Mouse (Mus musculus) bone marrow, adult 2 months (tissue): Measurements from ENCODE around the gene Dld. TPM values are rescaled to one million over a fixed set of nuclear protein-coding genes. Genes with fewer than 3 reads are reported as not detected.

Source experiments
- H3K27ac ChIP-seq: fragments of 200-500 bp; 2 replicates; pipeline ENCODE4 v1.5.1; 2012; ENCODE audit warnings: low read depth, mild to moderate bottlenecking, control low read depth, inconsistent platforms, low read length; ENCODE audit not compliant: control insufficient read depth, poor library complexity, insufficient read depth
- H3K4me1 ChIP-seq: fragments of 200-500 bp; 2 replicates; pipeline ENCODE4 v1.6.1; 2011; ENCODE audit warnings: low read length; ENCODE audit not compliant: control insufficient read depth, insufficient read depth
- H3K4me3 ChIP-seq: fragments of 200-500 bp; replicated peaks from 2 replicates; pipeline ENCODE3; 2011; ENCODE audit warnings: mild to moderate bottlenecking, low read depth, low read length, control low read depth; ENCODE audit not compliant: control insufficient read depth
- CTCF ChIP-seq: fragments of 200-500 bp; IDR thresholded peaks from 2 replicates; pipeline ENCODE4 v1.5.1; 2011; ENCODE audit warnings: low read length, control low read depth; ENCODE audit not compliant: control insufficient read depth, insufficient read depth
- POLR2A ChIP-seq: fragments of 200-500 bp; IDR thresholded peaks from 2 replicates; pipeline ENCODE4 v1.6.1; 2011; ENCODE audit warnings: low read depth, mild to moderate bottlenecking, control low read depth, low read length, borderline replicate concordance; ENCODE audit not compliant: control insufficient read depth
- WGBS: fragments of 180-500 bp; shearing (Covaris S2); methylation state at CpG from one replicate; pipeline ENCODE4 v1.1.7; 2018; 5-methylcytosine and 5-hydroxymethylcytosine counted together
- polyA plus RNA-seq: library from polyadenylated mRNA; stranded (reverse); fragments of >200 nt; gene quantifications from 2 replicates; pipeline ENCODE4 v1.2.4, GENCODE M21; 2011; ENCODE audit warnings: low replicate concordance; ENCODE audit not compliant: missing spikeins, insufficient read depth, insufficient read length

Dld gene
- polyA plus RNA-seq, 1 experiment: 46.6 TPM

DNA sequence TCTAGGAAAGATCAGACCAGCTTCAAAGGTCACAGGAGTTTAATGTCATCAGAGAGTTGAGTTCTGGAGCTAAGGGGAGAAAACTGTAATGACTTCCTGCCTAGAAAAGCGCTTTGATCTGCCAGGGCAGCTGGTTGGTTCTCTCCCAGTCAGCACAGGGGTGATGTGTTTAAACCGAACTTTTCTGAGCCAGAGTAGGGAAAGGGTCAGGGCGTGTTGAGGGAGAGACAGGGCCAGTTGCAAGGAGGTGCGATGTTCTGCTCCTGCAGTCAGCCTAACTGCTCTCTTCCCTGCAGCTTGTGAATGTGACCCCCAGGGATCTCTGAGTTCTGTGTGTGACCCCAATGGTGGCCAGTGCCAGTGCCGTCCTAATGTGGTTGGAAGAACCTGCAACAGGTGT, 49.0 kb downstream of the Dld start:
- Histone ChIP-seq H3K4me3 (no peak overlapping the region), H3K27ac (no peak overlapping the region), H3K4me1 (no peaks in the 10 kb centered on the region)
- TF ChIP-seq POLR2A: no peak
- no peak for TF ChIP-seq CTCF
- 74% methylated on average over 5 of the region's 5 CpGs for WGBS

DNA sequence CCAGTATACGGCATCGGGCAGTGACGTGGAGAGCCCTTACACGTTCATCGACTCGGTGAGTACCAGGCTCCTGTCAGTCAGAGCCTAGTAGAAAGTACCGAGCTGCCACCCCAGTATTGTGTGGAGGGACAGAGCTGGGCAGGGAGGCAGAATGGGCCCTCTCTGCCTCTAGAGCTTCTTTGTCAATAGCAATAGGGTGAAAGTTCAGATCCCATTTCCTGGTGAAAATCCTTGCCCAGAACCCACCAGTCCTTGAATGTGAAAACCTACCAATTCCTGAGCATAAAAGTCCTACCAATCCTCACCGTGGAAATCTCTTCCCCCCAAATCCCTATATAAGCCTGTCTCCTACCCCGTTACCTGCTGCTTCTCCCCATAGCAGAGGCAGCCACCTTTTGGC, 51.0 kb downstream of the Dld start:
- Histone ChIP-seq H3K4me3 (no peak overlapping the region), H3K4me1 (no peaks in the 10 kb centered on the region), H3K27ac (no peak overlapping the region)
- TF ChIP-seq CTCF: no peak
- TF ChIP-seq POLR2A: no peak
- 89% methylated on average over 9 of the region's 9 CpGs for WGBS

DNA sequence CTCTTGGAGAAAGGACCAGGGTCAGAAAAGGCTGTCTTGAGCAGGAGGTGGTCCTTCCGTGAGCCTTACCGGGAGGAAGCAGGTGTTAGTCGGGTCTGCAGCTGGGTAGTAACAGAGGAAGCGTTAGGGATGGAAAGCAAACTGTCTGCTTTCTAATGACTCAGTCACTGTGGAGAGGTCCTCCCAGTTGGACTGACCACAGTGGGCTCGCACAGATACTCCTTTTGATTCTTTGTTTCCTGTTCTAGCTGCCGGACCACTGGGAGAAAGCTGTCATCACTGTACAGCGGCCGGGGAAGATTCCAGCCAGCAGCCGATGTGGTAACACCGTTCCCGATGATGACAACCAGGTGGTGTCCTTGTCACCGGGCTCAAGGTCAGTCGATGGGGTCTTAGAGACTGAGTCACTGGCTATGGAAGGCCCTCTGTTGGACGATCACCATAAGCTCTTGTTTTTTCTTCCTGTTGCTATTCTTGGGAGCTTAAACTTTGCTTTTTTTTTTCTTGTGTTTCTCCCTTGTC, 51.5 kb downstream of the Dld start:
- 79% methylated on average over 14 of the region's 14 CpGs for WGBS
- no peak for TF ChIP-seq CTCF
- H3K4me3 ChIP-seq: no peak overlapping the region
- H3K27ac ChIP-seq: no peak overlapping the region
- no peaks in the 10 kb centered on the region for H3K4me1 ChIP-seq

DNA sequence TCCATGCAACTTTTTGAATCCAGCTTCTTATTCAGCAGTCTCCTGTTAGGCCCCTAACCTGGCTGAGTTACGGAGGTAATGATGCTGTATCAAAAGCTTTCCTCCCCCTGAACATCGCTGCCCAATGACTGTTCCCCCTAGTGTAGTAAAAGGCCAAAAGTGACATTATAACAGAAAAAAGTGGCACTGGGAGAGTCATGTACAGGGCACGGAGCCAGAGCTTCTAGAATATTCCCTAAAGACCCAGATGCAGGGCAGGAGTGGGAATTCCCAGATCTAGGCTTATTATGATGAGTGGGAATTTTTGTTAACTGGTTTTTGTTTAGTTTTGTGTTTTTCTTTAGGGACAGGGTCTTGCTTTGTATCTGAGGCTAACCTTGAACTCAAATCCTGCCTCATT, 52.1 kb downstream of the Dld start:
- Histone ChIP-seq H3K27ac (no peak overlapping the region), H3K4me3 (no peak overlapping the region), H3K4me1 (no peaks in the 10 kb centered on the region)
- 76% methylated on average over 3 of the region's 3 CpGs for WGBS
- TF ChIP-seq CTCF: no peak
- no peak for TF ChIP-seq POLR2A

DNA sequence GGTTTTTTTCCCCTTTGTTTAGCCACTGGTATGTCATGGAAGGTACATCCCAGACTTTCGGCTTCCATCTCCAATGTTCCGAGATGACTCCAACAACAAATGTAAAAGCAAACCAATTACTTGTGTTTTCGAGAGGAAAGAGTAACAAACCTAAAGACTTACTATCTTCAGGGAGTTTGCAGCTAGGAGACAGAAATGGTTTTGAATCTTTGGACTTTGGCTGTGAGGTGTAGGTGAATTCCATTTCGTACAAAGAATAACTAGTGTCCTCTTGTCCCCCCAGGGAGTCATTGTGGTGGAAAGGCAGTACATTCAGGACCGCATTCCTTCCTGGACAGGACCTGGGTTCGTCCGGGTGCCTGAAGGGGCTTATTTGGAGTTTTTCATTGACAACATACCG, 52.7 kb downstream of the Dld start:
- H3K27ac ChIP-seq: no peak overlapping the region
- 81% methylated on average over 8 of the region's 8 CpGs for WGBS
- H3K4me3 ChIP-seq: no peak overlapping the region
- no peaks in the 10 kb centered on the region for H3K4me1 ChIP-seq
- TF ChIP-seq POLR2A (no peak), CTCF (no peak)

DNA sequence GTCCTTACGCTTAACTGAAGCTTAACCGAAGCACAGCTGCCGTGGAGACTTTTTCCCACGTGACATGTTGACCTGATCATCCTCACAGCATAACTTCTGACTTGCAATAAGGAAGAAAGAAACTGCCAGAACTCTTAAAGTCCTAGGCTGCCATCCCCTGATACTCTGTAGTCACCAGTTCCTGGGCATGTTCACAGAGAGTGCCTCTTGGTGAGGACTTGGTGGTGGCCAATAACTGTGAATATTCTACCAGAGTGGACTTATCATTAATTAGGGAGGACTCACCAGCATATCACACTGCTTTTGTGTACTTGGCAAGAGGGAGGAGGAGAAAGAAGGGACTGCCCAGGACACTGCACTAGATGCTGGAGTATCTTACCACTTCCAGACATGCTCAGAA, 53.1 kb downstream of the Dld start:
- TF ChIP-seq POLR2A (no peak), CTCF (no peak)
- Histone ChIP-seq H3K4me3 (no peak overlapping the region), H3K4me1 (no peaks in the 10 kb centered on the region), H3K27ac (no peak overlapping the region)
- 88% methylated on average over 4 of the region's 4 CpGs for WGBS

DNA sequence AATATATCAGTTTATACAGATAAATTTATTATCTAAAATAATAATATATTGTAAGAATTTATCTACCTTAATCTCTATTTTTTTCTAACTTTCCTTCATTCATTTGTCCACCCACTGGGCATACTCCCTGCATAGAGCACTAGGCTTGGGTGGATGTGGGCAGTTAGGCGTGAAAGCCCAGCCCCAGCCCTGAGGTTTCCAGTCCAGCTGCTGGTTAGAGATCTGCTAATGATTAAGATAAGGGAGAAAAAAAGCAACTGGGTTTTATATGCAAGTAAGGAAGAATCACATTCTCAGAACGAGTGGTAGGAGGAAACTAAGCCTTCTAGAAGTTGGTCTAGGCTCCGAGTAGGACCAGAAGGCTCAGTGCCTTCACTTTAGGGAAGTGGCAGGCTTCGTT, 55.2 kb downstream of the Dld start:
- no peak for TF ChIP-seq CTCF
- TF ChIP-seq POLR2A: no peak
- 39% methylated on average over 4 of the region's 4 CpGs for WGBS

DNA sequence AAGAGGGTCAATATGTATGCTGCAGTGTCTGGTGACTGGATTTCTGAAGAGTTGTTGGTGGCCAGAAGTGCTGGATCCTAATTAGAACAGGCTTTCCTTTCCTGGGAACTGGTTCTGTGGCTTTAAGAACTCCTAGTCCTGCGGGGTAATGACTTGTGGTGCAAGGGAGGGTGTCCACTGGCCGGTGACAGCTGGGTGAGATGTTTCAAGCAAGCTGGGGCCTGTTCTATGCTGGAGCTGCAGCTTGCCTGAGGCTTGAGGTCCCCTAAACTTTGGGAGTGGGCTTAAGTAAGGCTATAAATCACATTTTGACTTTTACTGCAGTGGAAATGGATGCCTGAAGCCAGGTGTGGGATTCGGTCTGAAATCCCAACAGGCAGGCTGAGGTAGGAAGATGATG, 55.7 kb downstream of the Dld start:
- Histone ChIP-seq H3K4me3 (no peak overlapping the region), H3K27ac (no peak overlapping the region), H3K4me1 (no peaks in the 10 kb centered on the region)
- TF ChIP-seq CTCF: no peak
- no peak for TF ChIP-seq POLR2A
- 63% methylated on average over 3 of the region's 3 CpGs for WGBS

More for the DNA sequence above, 55.2 kb downstream of the Dld start:
- no peak overlapping the region for H3K4me3 ChIP-seq
- no peak overlapping the region for H3K27ac ChIP-seq
- no peaks in the 10 kb centered on the region for H3K4me1 ChIP-seq

DNA sequence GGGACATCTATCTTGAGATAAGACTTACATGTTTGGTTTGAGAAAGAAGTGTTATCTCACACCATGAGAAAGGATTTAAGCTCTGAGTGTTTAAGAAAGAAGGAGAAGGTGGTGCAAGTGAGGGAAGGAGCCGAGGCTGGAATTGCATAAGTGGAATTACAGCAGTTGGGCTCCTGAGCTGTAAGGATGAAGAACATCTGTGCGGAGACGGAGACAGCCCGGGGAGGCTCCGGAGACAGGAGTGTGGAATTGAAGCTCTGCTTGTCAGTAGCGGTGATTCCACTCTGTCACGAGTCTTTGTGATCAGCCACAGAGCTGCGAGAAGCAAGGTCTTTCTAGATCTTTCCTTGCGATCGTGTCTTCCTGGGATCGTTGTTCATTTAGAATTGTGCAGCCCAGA, 56.3 kb downstream of the Dld start:
- TF ChIP-seq CTCF (no peak), POLR2A (no peak)
- WGBS: 82% methylated on average over 11 of the region's 11 CpGs
- Histone ChIP-seq H3K27ac (no peak overlapping the region), H3K4me3 (no peak overlapping the region), H3K4me1 (no peaks in the 10 kb centered on the region)

DNA sequence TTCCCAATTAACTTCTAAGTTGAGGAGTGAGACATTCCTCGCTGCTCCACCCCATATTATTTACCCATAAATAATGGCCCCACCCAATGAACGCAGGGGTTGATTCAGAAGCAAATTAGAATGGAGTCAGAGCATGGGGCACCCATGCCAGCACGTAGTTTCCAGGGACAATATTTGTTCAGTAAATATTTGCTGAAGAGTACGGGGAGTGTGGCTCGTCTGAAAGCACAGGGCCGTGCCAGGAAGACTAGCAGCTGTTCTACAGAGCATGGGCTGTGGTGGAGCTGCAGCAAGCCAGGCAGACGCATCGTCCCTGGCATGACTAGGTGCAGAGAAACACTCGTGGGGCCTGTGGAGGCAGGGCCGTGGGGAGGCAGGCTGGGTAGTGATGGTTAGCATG, 56.7 kb downstream of the Dld start:
- Histone ChIP-seq H3K4me1 (no peaks in the 10 kb centered on the region), H3K27ac (no peak overlapping the region), H3K4me3 (no peak overlapping the region)
- WGBS: 77% methylated on average over 10 of the region's 10 CpGs
- no peak for TF ChIP-seq POLR2A
- TF ChIP-seq CTCF: no peak
